Mouse (Mus musculus) midbrain, postnatal 0 days (tissue): ENCODE results near the gene Akt1s1. TPM values are rescaled to one million over a fixed set of nuclear protein-coding genes. Genes with fewer than 3 reads are reported as not detected.

ENCODE experiments used
- ATAC-seq: fragments of 200-750 bp; cut with Nextera tagmentation; 2 replicates; pipeline ENCODE4 v1.8.0; 2017; ENCODE audit warnings: moderate number of reproducible peaks, mild to moderate bottlenecking, moderate TSS enrichment, moderate library complexity; ENCODE audit not compliant: low FRiP score
- DNase-seq: peaks from one replicate; pipeline ENCODE4 v3.0.0-alpha.2; 2015; ENCODE audit warnings: low spot score
- H3K27ac ChIP-seq: fragments of 300-500 bp; sonication (generic); 2 replicates; pipeline ENCODE4 v1.5.1; 2014; ENCODE audit warnings: low read depth, mild to moderate bottlenecking, low read length, mixed read lengths
- H3K27me3 ChIP-seq: fragments of 300-500 bp; sonication (generic); 2 replicates; pipeline ENCODE4 v1.6.1; 2014; ENCODE audit warnings: low read length, control low read depth, mixed read lengths; ENCODE audit not compliant: insufficient read depth
- H3K36me3 ChIP-seq: fragments of 300-500 bp; sonication (generic); 2 replicates; pipeline ENCODE4 v1.6.1; 2014; ENCODE audit warnings: low read length, control low read depth, mixed read lengths; ENCODE audit not compliant: insufficient read depth
- H3K4me1 ChIP-seq: fragments of 300-500 bp; sonication (generic); 2 replicates; pipeline ENCODE4 v1.6.1; 2014; ENCODE audit warnings: mild to moderate bottlenecking, control low read depth, antibody characterized with exemption, low read length, mixed read lengths; ENCODE audit not compliant: insufficient read depth
- H3K4me2 ChIP-seq: fragments of 300-500 bp; sonication (generic); 2 replicates; pipeline ENCODE4 v1.6.1; 2014; ENCODE audit warnings: low read depth, mild to moderate bottlenecking, low read length, mixed read lengths; ENCODE audit not compliant: poor library complexity, severe bottlenecking
- H3K4me3 ChIP-seq: fragments of 300-500 bp; sonication (generic); 2 replicates; pipeline ENCODE4 v1.5.1; 2014; ENCODE audit warnings: low read depth, mild to moderate bottlenecking, low read length, moderate library complexity
- H3K9ac ChIP-seq: fragments of 300-500 bp; sonication (generic); replicated peaks from 2 replicates; pipeline ENCODE4 v1.6.1; 2014; ENCODE audit warnings: mild to moderate bottlenecking, low read length, moderate library complexity, mixed read lengths; ENCODE audit not compliant: poor library complexity, severe bottlenecking
- H3K9me3 ChIP-seq: fragments of 300-500 bp; sonication (generic); 2 replicates; pipeline ENCODE4 v1.6.1; 2016; ENCODE audit warnings: low read length, control low read depth
- CTCF ChIP-seq: IDR thresholded peaks from 2 replicates; pipeline ENCODE4 v1.5.1; 2016; ENCODE audit warnings: antibody characterized with exemption, mild to moderate bottlenecking
- WGBS: fragments of 180-500 bp; shearing (Covaris S2); extraction: QIAGEN DNeasy Blood & Tissue Kit; methylation state at CpG from one replicate; pipeline ENCODE4 v1.1.7; 2014; 5-methylcytosine and 5-hydroxymethylcytosine counted together
- polyA plus RNA-seq: library from polyadenylated mRNA; unstranded; fragments of >200 nt; fragmentation: Nextera tagmentation; extraction: Ambion mirVana; gene quantifications from 2 replicates; pipeline ENCODE4 v1.2.1, GENCODE M21; 2015
- total RNA-seq: library from RNA; depleted of rRNA; stranded (reverse); fragments of >200 nt; gene quantifications from 2 replicates; pipeline ENCODE4 v1.2.3, GENCODE M21; 2014

Gene Akt1s1
- total and polyA plus RNA-seq, 2 experiments from 2014 or later, result 91.0 to 120 TPM

- DNase-seq (no peak), ATAC-seq (no peak)
- TF ChIP-seq CTCF, result no peak
- Histone ChIP-seq H3K4me3 (no peak overlapping the region), H3K9me3 (no peaks in the 10 kb centered on the region), H3K27ac (no peak overlapping the region), H3K36me3 (no peaks in the 10 kb centered on the region), H3K27me3 (no peaks in the 10 kb centered on the region), H3K4me1 (peaks cover 7% of the 10 kb centered on the region), H3K9ac (no peak overlapping the region), H3K4me2 (no peak overlapping the region)
- WGBS, result 94% methylated on average over 20 of the region's 20 CpGs
Observed at GRCm38 (mm10) chr7:44812651-44813325, 36.0 kb upstream of the Akt1s1 start.

GRCm38 (mm10) chr7:44813985-44814384, 34.8 kb upstream of the Akt1s1 start:
- Histone ChIP-seq H3K27me3 (no peaks in the 10 kb centered on the region), H3K4me2 (no peak overlapping the region), H3K36me3 (no peaks in the 10 kb centered on the region), H3K27ac (no peak overlapping the region), H3K9me3 (no peaks in the 10 kb centered on the region), H3K4me3 (no peak overlapping the region), H3K4me1 (peaks cover 18% of the 10 kb centered on the region), H3K9ac (no peak overlapping the region)
- WGBS, result 92% methylated on average over 3 of the region's 3 CpGs
- DNase-seq, result no peak
- no peak for ATAC-seq
- no peak for TF ChIP-seq CTCF

- Histone ChIP-seq H3K4me2 (no peak overlapping the region), H3K27ac (no peak overlapping the region), H3K4me3 (no peak overlapping the region), H3K9me3 (no peaks in the 10 kb centered on the region), H3K36me3 (no peaks in the 10 kb centered on the region), H3K9ac (no peak overlapping the region), H3K4me1 (peaks cover 18% of the 10 kb centered on the region), H3K27me3 (no peaks in the 10 kb centered on the region)
- 97% methylated on average over 4 of the region's 4 CpGs for WGBS
- no peak for TF ChIP-seq CTCF
- no peak for DNase-seq
- no peak for ATAC-seq
Observed at GRCm38 (mm10) chr7:44814423-44814822, 34.4 kb upstream of the Akt1s1 start.

GRCm38 (mm10) chr7:44814952-44815553, 33.7 kb upstream of the Akt1s1 start:
- H3K36me3 ChIP-seq, result no peaks in the 10 kb centered on the region
- 29% methylated on average over 14 of the region's 14 CpGs for WGBS
- peak overlapping the region; percentile 78 for H3K4me3 ChIP-seq
- H3K9ac ChIP-seq, result no peak overlapping the region
- no peak for ATAC-seq
- H3K27me3 ChIP-seq, result no peaks in the 10 kb centered on the region
- peak overlapping the region; percentile 79 for H3K4me2 ChIP-seq
- no peaks in the 10 kb centered on the region for H3K9me3 ChIP-seq
- no peak for DNase-seq
- peaks cover 18% of the 10 kb centered on the region for H3K4me1 ChIP-seq
- TF ChIP-seq CTCF, result no peak
- peak overlapping the region; percentile 47; the same call in 1 of the 2 replicates for H3K27ac ChIP-seq

GRCm38 (mm10) chr7:44815721-44816469, 32.9 kb upstream of the Akt1s1 start, which contains the start of the genes Nup62 and Il4i1:
Gene Nup62 (plus strand): TSS chr7:44816088.
Gene Il4i1 (plus strand): TSS chr7:44816387.
- H3K27ac ChIP-seq, result peak within 1 kb of the TSS; percentile 87
- peak within 1 kb of the TSS; percentile 86 for H3K9ac ChIP-seq
- H3K4me3 ChIP-seq, result peak within 1 kb of the TSS; percentile 78
- under 1% methylated on average over 58 of the region's 62 CpGs for WGBS
- no peaks in the 10 kb centered on the region for H3K9me3 ChIP-seq
- H3K4me1 ChIP-seq, result peaks cover 18% of the 10 kb centered on the region
- no peaks in the 10 kb centered on the region for H3K36me3 ChIP-seq
- TF ChIP-seq CTCF, result no peak; the same call in 1 of the 2 replicates
- peak within 1 kb of the TSS; percentile 79 for H3K4me2 ChIP-seq
- ATAC-seq (peak; percentile 90), DNase-seq (peak; percentile 99)
- no peaks in the 10 kb centered on the region for H3K27me3 ChIP-seq
